Mouse (Mus musculus) heart, postnatal 10 days (tissue): ENCODE data around the gene Itga9. TPM values are rescaled to one million over a fixed set of nuclear protein-coding genes. Genes with fewer than 3 reads are reported as not detected.

Source experiments
- DNase-seq, 2 experiments: peaks; one replicate each; pipeline ENCODE4 v3.0.0; 2021
- intact Hi-C: fragments of 180-260 bp; cut with DNase I; formaldehyde crosslinking; loops from one replicate; pipeline ENCODE4 v1.15.1; 2025
- total RNA-seq, 2 experiments: library from RNA; stranded (reverse); gene quantifications; 2 replicates each; pipeline ENCODE4 v1.2.3; 2021

Itga9 gene
- total RNA-seq, 2 experiments from 2014 or later: 107 to 121 TPM

DNA sequence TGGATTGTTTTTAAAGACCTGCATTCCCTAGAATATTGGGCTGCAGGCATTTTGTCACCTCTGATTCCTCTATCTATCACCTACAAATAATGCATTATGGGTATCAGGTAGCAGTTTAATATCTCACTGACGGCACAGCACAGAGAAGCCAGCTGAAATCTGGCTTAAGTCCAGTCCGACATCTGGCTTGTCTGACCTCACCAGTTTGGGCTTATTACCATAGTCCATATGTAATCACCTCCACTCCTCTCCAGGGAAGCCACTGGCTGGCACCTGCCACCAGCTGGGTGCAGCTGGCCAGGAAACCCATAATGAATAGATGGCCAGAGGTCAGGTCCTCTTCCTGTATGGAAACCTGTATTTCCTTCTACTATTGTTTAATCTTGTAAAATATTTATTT is 284.2 kb downstream of the Itga9 start:
- intact Hi-C loops: no loop called here

GRCm38 (mm10) chr9:118891068-118891467 is 284.6 kb downstream of the Itga9 start:
- DNase-seq: no peak
- intact Hi-C loops: no loop called here

More for the DNA sequence above, 284.2 kb downstream of the Itga9 start:
- DNase-seq: peak; percentile 32 to 50

- no peak for DNase-seq
- intact Hi-C loops: no loop called here
Observed at GRCm38 (mm10) chr9:118891593-118891992, 285.1 kb downstream of the Itga9 start.

GRCm38 (mm10) chr9:118895101-118895500 is 288.6 kb downstream of the Itga9 start:
- intact Hi-C loops: no loop called here
- no peak for DNase-seq

- intact Hi-C loops: no loop called here
- no peak for DNase-seq
Observed at GRCm38 (mm10) chr9:118900677-118901076, 294.2 kb downstream of the Itga9 start.

GRCm38 (mm10) chr9:118901917-118902316 is 295.4 kb downstream of the Itga9 start:
- intact Hi-C loops: no loop called here
- DNase-seq: no peak

- DNase-seq: peak; percentile 90 to 94
- intact Hi-C loops: loop anchor here (1.0 kb wide), 2 partner anchors 302 to 319 kb away; partner anchors contain the start of gene Itga9
Observed at GRCm38 (mm10) chr9:118907934-118908620, 301.6 kb downstream of the Itga9 start.

GRCm38 (mm10) chr9:118913048-118913447 is 306.6 kb downstream of the Itga9 start:
- intact Hi-C loops: no loop called here
- DNase-seq: no peak

GRCm38 (mm10) chr9:118913613-118914012 is 307.1 kb downstream of the Itga9 start:
- intact Hi-C loops: no loop called here
- DNase-seq: no peak

- DNase-seq: no peak
- intact Hi-C loops: no loop called here
Observed at GRCm38 (mm10) chr9:118914589-118914988, 308.1 kb downstream of the Itga9 start.

DNA sequence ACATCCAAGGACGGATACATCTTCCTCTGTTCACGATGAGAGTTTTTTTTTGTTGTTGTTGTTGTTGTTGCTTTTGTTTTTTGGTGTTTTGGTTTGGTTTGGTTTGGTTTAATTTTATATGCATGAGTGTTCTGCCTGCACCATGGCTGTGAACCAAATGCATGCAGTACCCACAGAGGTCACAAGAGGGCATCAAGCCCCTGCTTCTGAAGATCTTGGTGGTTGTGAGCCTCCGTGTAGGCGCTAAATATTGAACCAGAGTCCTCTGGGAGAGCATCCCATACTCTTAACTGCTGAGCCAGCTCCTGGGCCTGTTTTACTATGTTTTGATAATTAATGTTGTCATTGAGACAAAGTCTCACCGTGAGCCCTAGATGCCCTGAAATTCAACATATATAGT is 308.8 kb downstream of the Itga9 start:
- no peak for DNase-seq
- intact Hi-C loops: no loop called here

- no peak for DNase-seq
- intact Hi-C loops: loop anchor here (1.0 kb wide), 2 partner anchors 110 to 148 kb away; no protein-coding TSS in a partner anchor
Observed at GRCm38 (mm10) chr9:118919672-118920186, 313.2 kb downstream of the Itga9 start.

DNA sequence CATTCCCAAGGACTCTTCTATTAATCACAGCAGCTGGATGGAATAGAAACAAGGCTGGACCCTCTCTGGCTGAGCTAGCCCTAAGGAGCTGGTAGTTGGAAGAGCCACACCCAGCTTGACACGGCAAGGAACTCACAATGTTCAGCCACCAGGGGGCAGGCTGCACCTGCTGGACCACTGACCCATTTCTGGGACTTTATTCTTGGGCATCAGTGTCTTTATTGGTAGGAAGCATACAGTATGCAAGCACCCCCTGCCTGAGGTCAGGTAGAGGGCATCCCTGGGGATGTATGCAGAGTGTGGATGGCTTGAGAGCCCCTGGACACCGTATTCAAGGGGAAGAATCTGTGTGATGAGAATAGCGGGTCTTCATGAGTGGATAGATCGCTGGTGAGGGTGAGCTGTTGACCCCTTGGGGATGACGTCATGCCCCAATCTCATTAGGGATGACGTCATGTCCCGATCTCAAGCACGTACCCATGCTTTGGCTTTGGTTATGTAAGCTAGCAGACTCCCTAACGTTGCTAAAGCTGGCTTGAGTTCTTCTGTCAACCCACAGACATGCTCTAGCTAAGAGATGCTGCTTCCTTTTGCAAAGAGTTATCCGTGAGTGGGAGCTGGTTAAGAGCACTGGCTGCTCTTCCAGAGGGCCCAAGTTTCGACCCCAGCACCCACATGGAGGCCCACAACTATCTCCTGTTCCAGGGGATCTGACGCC is 314.5 kb downstream of the Itga9 start:
- intact Hi-C loops: loop anchor here (1.0 kb wide), 2 partner anchors 108 to 146 kb away; no protein-coding TSS in a partner anchor
- peak; percentile 88 to 93 for DNase-seq

DNA sequence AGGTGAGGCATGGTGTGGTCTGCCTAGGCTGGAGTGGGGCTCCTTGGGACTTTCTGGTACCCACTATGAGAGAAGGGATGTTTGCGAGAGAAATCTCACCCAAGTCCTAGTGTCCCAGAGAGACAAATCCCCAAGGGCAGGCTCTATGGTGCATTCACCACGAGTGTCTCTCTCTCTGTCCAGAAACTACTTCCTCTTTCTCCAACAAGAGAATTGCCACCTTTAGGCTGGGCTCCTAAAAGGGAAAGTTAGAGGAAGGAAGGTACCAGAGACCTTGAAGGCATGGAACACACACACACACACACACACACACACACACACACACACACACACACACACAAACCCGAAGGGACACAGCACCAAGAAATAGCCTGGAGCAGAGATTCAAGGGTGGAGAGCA is 315.4 kb downstream of the Itga9 start:
- DNase-seq: no peak
- intact Hi-C loops: no loop called here

GRCm38 (mm10) chr9:118924554-118925085 is 318.1 kb downstream of the Itga9 start:
- no peak for DNase-seq
- intact Hi-C loops: loop anchor here (5.0 kb wide), 1 partner anchor 58 kb away; no protein-coding TSS in a partner anchor

- DNase-seq: peak; percentile 97
- intact Hi-C loops: loop anchor here (5.0 kb wide), 1 partner anchor 57 kb away; no protein-coding TSS in a partner anchor
Observed at GRCm38 (mm10) chr9:118925286-118926110, 319.0 kb downstream of the Itga9 start.

- intact Hi-C loops: loop anchor here (5.0 kb wide), 1 partner anchor 56 kb away; no protein-coding TSS in a partner anchor
- peak; percentile 65 to 69 for DNase-seq
Observed at GRCm38 (mm10) chr9:118926111-118926650, 319.7 kb downstream of the Itga9 start, which contains the start of gene Ctdspl. TSS of gene Ctdspl (plus strand) at chr9:118926453.

GRCm38 (mm10) chr9:118926688-118927321 is 320.3 kb downstream of the Itga9 start:
- peak; percentile 57 to 59 for DNase-seq
- intact Hi-C loops: loop anchor here (5.0 kb wide), 1 partner anchor 55 kb away; no protein-coding TSS in a partner anchor

GRCm38 (mm10) chr9:118927501-118927900 is 321.0 kb downstream of the Itga9 start:
- intact Hi-C loops: loop anchor here (5.0 kb wide), 1 partner anchor 55 kb away; no protein-coding TSS in a partner anchor
- no peak for DNase-seq
